Mouse (Mus musculus) spleen, adult 2 months (tissue): ENCODE data around the gene Pdia3.

ENCODE experiments used
- CTCF ChIP-seq: fragments of 200-500 bp; IDR thresholded peaks from 2 replicates; pipeline ENCODE4 v1.5.1; 2011; ENCODE audit warnings: mild to moderate bottlenecking, inconsistent platforms; ENCODE audit not compliant: insufficient read depth, insufficient read length, insufficient replicate concordance; ENCODE audit errors: extremely low read depth
- POLR2A ChIP-seq: fragments of 200-500 bp; IDR thresholded peaks from 2 replicates; pipeline ENCODE4 v1.6.1; 2011; ENCODE audit warnings: low read depth, low read length, inconsistent platforms

DNA sequence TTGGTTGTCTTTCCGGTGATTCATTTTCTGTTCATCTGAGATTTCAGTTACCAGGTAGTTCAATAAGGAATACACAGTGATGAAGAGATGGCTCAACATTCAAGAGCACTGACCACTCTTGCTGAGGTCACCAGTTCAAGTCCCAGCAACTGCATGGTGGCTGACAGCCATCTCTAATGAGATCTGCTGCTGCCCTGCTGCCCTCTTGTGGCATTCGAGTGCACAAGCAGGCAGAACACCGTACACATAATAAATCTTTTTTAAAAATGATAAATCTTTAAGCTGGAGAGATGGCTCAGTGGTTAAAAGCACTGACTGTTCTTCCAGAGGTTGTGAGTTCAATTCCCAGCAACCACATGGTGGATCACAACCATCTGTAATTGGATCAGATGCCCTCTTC is 66.9 kb downstream of the Pdia3 start:
- TF ChIP-seq CTCF (peak; percentile 51; the same call in 1 of the 2 replicates), POLR2A (no peak)
